In genomic region chr14:79301466-79301875, GRCm38 (mm10) we compare ENCODE assay signal across 8 mouse cellular contexts. TPM values are rescaled to one million over a fixed set of nuclear protein-coding genes. Genes with fewer than 3 reads are reported as not detected.
DNase-seq lines count a peak whose midpoint lies in the region; ATAC-seq and TF ChIP-seq lines count a peak whose summit lies in the region.

Gene Rgcc (minus strand): TSS chr14:79301645.

- peak; percentile 86 for ATAC-seq in erythroblast, adult 5-6 weeks (replicated peaks; ENCODE audit: low FRiP score, poor library complexity, severe bottlenecking)
- peak; percentile 96 for ATAC-seq in kidney, embryonic 14.5 days (ENCODE audit: low FRiP score, low TSS enrichment)
- peak; percentile 94 for ATAC-seq in limb, embryonic 14.5 days (ENCODE audit: low FRiP score, low read depth)
- peak; percentile 97 for ATAC-seq in midbrain, embryonic 16.5 days

- peak within 1 kb of the TSS; percentile 67 for H3K4me3 ChIP-seq in heart, embryonic 10.5 days
- H3K4me3 ChIP-seq in kidney, embryonic 14.5 days (ENCODE audit: low read length) = peak within 1 kb of the TSS; percentile 52
- H3K4me3 ChIP-seq in limb, embryonic 14.5 days (replicated peaks; ENCODE audit: low read length) = peak within 1 kb of the TSS; percentile 61
- peak within 1 kb of the TSS; percentile 59 for H3K4me3 ChIP-seq in midbrain, embryonic 16.5 days (ENCODE audit: low read depth, low read length)
- H3K4me3 ChIP-seq in spleen, adult 2 months (ENCODE audit: extremely low read depth, insufficient read depth, insufficient read length) = peak within 1 kb of the TSS; percentile 61

- peak within 1 kb of the TSS; percentile 43 for H3K9ac ChIP-seq in kidney, embryonic 14.5 days (ENCODE audit: low read depth, low read length)
- peak within 1 kb of the TSS; percentile 61 for H3K9ac ChIP-seq in limb, embryonic 14.5 days (ENCODE audit: low read depth, low read length, severe bottlenecking)
- H3K9ac ChIP-seq in midbrain, embryonic 16.5 days (ENCODE audit: low read depth, low read length) = peak within 1 kb of the TSS; percentile 70

- H3K4me2 ChIP-seq in kidney, embryonic 14.5 days (replicated peaks; ENCODE audit: low read depth, low read length) = peak within 1 kb of the TSS; percentile 78
- peak within 1 kb of the TSS; percentile 82 for H3K4me2 ChIP-seq in limb, embryonic 14.5 days (replicated peaks; ENCODE audit: low read depth, low read length, severe bottlenecking)
- peak within 1 kb of the TSS; percentile 100 for H3K4me2 ChIP-seq in midbrain, embryonic 16.5 days (ENCODE audit: low read length)

- H3K27ac ChIP-seq in heart, embryonic 10.5 days = peak within 1 kb of the TSS; percentile 83
- no peak within 1 kb of the TSS for H3K27ac ChIP-seq in kidney, embryonic 14.5 days (ENCODE audit: low read depth, low read length)
- 0 out of 2 replicates have a peak within 1 kb of the TSS, but pooled peaks have one; percentile 19 for H3K27ac ChIP-seq in limb, embryonic 14.5 days (replicated peaks; ENCODE audit: low read depth, low read length)
- no peak within 1 kb of the TSS for H3K27ac ChIP-seq in midbrain, embryonic 16.5 days (ENCODE audit: low read length)
- peak within 1 kb of the TSS; percentile 61 for H3K27ac ChIP-seq in spleen, adult 2 months (ENCODE audit: insufficient read depth, low read length)

- DNase-seq in B cell, adult 2 months = peak; percentile 97 to 98
- DNase-seq in brain, embryonic 14.5 days (ENCODE audit: low read depth) = peak; percentile 97
- peak; percentile 97 for DNase-seq in heart, embryonic 10.5 days (ENCODE audit: low spot score)
- peak; percentile 95 for DNase-seq in limb, embryonic 14.5 days (ENCODE audit: low spot score)
- DNase-seq in spleen, adult 2 months (ENCODE audit: low read depth in 1 of 2, low spot score in 2 of 2) = peak; percentile 91 to 97

- no peaks in the 10 kb centered on the region for H3K9me3 ChIP-seq in heart, embryonic 10.5 days
- no peaks in the 10 kb centered on the region for H3K9me3 ChIP-seq in kidney, embryonic 14.5 days (ENCODE audit: control insufficient read depth, low read length)
- H3K9me3 ChIP-seq in limb, embryonic 14.5 days (ENCODE audit: control insufficient read depth, low read length) = no peaks in the 10 kb centered on the region
- no peaks in the 10 kb centered on the region; the same call in 1 of the 2 replicates for H3K9me3 ChIP-seq in midbrain, embryonic 16.5 days (replicated peaks; ENCODE audit: control insufficient read depth, low read length, poor library complexity, severe bottlenecking)

- H3K27me3 ChIP-seq in heart, embryonic 10.5 days (ENCODE audit: insufficient read depth, poor library complexity, severe bottlenecking) = peaks cover 40% of the 10 kb centered on the region
- peaks cover 9% of the 10 kb centered on the region; the same call in 1 of the 2 replicates for H3K27me3 ChIP-seq in kidney, embryonic 14.5 days (ENCODE audit: control insufficient read depth, insufficient read depth, low read length)
- H3K27me3 ChIP-seq in limb, embryonic 14.5 days (ENCODE audit: control insufficient read depth, insufficient read depth, low read length) = 0 out of 2 replicates have a peak, but pooled peaks cover 3% of the 10 kb centered on the region
- peaks cover 4% of the 10 kb centered on the region for H3K27me3 ChIP-seq in midbrain, embryonic 16.5 days (ENCODE audit: control insufficient read depth, insufficient read depth, low read depth, low read length)
- no peaks in the 10 kb centered on the region for H3K27me3 ChIP-seq in spleen, adult 2 months (ENCODE audit: control insufficient read depth, insufficient read depth, low read length)

- TF ChIP-seq CTCF in brain, embryonic 14.5 days (IDR thresholded peaks at IDR 0.05; ENCODE audit: borderline replicate concordance, extremely low read depth, insufficient read depth, insufficient read length) = peak; percentile 93
- TF ChIP-seq CTCF in spleen, adult 2 months (IDR thresholded peaks at IDR 0.05; ENCODE audit: extremely low read depth, insufficient read depth, insufficient read length, insufficient replicate concordance) = peak; percentile 97

- no peaks in the 10 kb centered on the region for H3K36me3 ChIP-seq in heart, embryonic 10.5 days
- no peaks in the 10 kb centered on the region for H3K36me3 ChIP-seq in kidney, embryonic 14.5 days (ENCODE audit: control insufficient read depth, insufficient read depth, low read length)
- no peaks in the 10 kb centered on the region for H3K36me3 ChIP-seq in limb, embryonic 14.5 days (ENCODE audit: control insufficient read depth, insufficient read depth, low read length)
- no peaks in the 10 kb centered on the region for H3K36me3 ChIP-seq in midbrain, embryonic 16.5 days (ENCODE audit: control insufficient read depth, insufficient read depth, low read length)
- no peaks in the 10 kb centered on the region for H3K36me3 ChIP-seq in spleen, adult 2 months (ENCODE audit: control insufficient read depth, insufficient read depth, low read length)

- under 1% methylated on average over 34 of the region's 34 CpGs for WGBS in heart, embryonic 10.5 days
- 1% methylated on average over 33 of the region's 34 CpGs for WGBS in kidney, embryonic 14.5 days
- under 1% methylated on average over 32 of the region's 34 CpGs for WGBS in limb, embryonic 14.5 days
- WGBS in midbrain, embryonic 16.5 days = under 1% methylated on average over 34 of the region's 34 CpGs
- WGBS in spleen, adult 2 months = under 1% methylated on average over 34 of the region's 34 CpGs

- peaks cover 43% of the 10 kb centered on the region for H3K4me1 ChIP-seq in heart, embryonic 10.5 days
- H3K4me1 ChIP-seq in kidney, embryonic 14.5 days (ENCODE audit: control insufficient read depth, insufficient read depth, low read length) = 0 out of 2 replicates have a peak, but pooled peaks cover 6% of the 10 kb centered on the region
- peaks cover 8% of the 10 kb centered on the region for H3K4me1 ChIP-seq in limb, embryonic 14.5 days (ENCODE audit: control insufficient read depth, insufficient read depth, low read length)
- peaks cover 13% of the 10 kb centered on the region for H3K4me1 ChIP-seq in midbrain, embryonic 16.5 days (ENCODE audit: control insufficient read depth, insufficient read depth, low read length)
- peaks cover 3% of the 10 kb centered on the region for H3K4me1 ChIP-seq in spleen, adult 2 months (ENCODE audit: control insufficient read depth, insufficient read depth, insufficient read length)

- TF ChIP-seq POLR2A in brain, embryonic 14.5 days (IDR thresholded peaks at IDR 0.05; ENCODE audit: borderline replicate concordance, extremely low read depth, insufficient read depth, insufficient read length, poor library complexity, severe bottlenecking) = peak; percentile 60; the same call in 1 of the 2 replicates
- peak; percentile 53; the same call in 1 of the 2 replicates for TF ChIP-seq POLR2A in limb, embryonic 14.5 days (IDR thresholded peaks at IDR 0.05; ENCODE audit: borderline replicate concordance, extremely low read depth, insufficient read depth, insufficient read length)
- peak; percentile 85 for TF ChIP-seq POLR2A in spleen, adult 2 months (IDR thresholded peaks at IDR 0.05; ENCODE audit: low read depth, low read length)

RNA-seq across cellular contexts. Expression of gene Rgcc, which starts in this region (rescaled TPM):
- 29.0 and 71.3 TPM in 2 replicates for polyA plus RNA-seq in brain, embryonic 14.5 days (2012; rRNA removed)
- 63.7 and 78.6 TPM in 2 replicates for total RNA-seq in erythroblast, adult 5-6 weeks (2015; ENCODE audit: low replicate concordance)
- 55.2 and 86.4 TPM in 2 replicates for total RNA-seq in erythroblast, adult 5-6 weeks (2017; ENCODE audit: low replicate concordance)
- 16.0 and 17.0 TPM in 2 replicates for polyA plus RNA-seq in heart, embryonic 10.5 days (2016; fragmentation: Nextera tagmentation; extraction: Ambion mirVana)
- 22.7 and 26.0 TPM in 2 replicates for polyA plus RNA-seq in kidney, embryonic 14.5 days (2014; fragmentation: Nextera tagmentation; extraction: Ambion mirVana)
- 55.9 and 83.7 TPM in 2 replicates for polyA plus RNA-seq in limb, embryonic 14.5 days (2012; rRNA removed)
- polyA plus RNA-seq in limb, embryonic 14.5 days (2014; fragmentation: Nextera tagmentation; extraction: Ambion mirVana) = 62.8 and 65.0 TPM in 2 replicates
- polyA plus RNA-seq in midbrain, embryonic 16.5 days (2015; fragmentation: Nextera tagmentation; extraction: Ambion mirVana) = 26.3 and 36.4 TPM in 2 replicates
- 57.6 and 94.0 TPM in 2 replicates for polyA plus RNA-seq in spleen, adult 2 months (2012; rRNA removed)

Comparison
In these comparisons a context has a peak if more than half of its experiments do, and no peak if none do; other contexts are left out.
1. H3K27ac ChIP-seq: peak in heart, embryonic 10.5 days (single experiment), limb, embryonic 14.5 days (single experiment) and spleen, adult 2 months (single experiment); none in kidney, embryonic 14.5 days (single experiment) and midbrain, embryonic 16.5 days (single experiment).
2. Peak in every context shown above with its lines, with median percentiles within 50 percentile points of each other: DNase-seq, POLR2A ChIP-seq, ATAC-seq, H3K4me3 ChIP-seq, H3K4me2 ChIP-seq and H3K9ac ChIP-seq.